Mouse (Mus musculus) cerebellum, adult 2 months (tissue): ENCODE measurements around the gene Rnaseh1. TPM values are rescaled to one million over a fixed set of nuclear protein-coding genes. Genes with fewer than 3 reads are reported as not detected.
A peak's percentile ranks its signal among the peaks of the same experiment; 100 is the strongest.

Experiments used
- DNase-seq, 2 experiments: peaks; one replicate each; pipeline ENCODE4 v3.0.0; 2021
- H3K27ac ChIP-seq: fragments of 200-500 bp; 2 replicates; pipeline ENCODE4 v1.5.1; 2012; ENCODE audit warnings: low read length, control low read depth, inconsistent platforms; ENCODE audit not compliant: insufficient read depth
- H3K27me3 ChIP-seq: fragments of 200-500 bp; 2 replicates; pipeline ENCODE4 v1.6.1; 2012; ENCODE audit warnings: inconsistent platforms, mild to moderate bottlenecking, low read length, moderate library complexity; ENCODE audit not compliant: control insufficient read depth, insufficient read depth
- H3K4me1 ChIP-seq: fragments of 200-500 bp; 2 replicates; pipeline ENCODE4 v1.6.1; 2011; ENCODE audit warnings: low read length; ENCODE audit not compliant: control insufficient read depth, insufficient read depth
- H3K4me3 ChIP-seq: fragments of 200-500 bp; replicated peaks from 2 replicates; pipeline ENCODE3; 2011; ENCODE audit warnings: mild to moderate bottlenecking, low read depth, low read length, control low read depth; ENCODE audit not compliant: insufficient read depth
- CTCF ChIP-seq: fragments of 200-500 bp; IDR thresholded peaks from 2 replicates; pipeline ENCODE4 v1.5.1; 2011; ENCODE audit warnings: low read depth, mild to moderate bottlenecking, control low read depth, low read length, moderate library complexity, borderline replicate concordance; ENCODE audit not compliant: insufficient read depth
- POLR2A ChIP-seq: fragments of 200-500 bp; IDR thresholded peaks from 2 replicates; pipeline ENCODE4 v1.6.1; 2011; ENCODE audit warnings: low read length, control low read depth, borderline replicate concordance; ENCODE audit not compliant: insufficient read depth
- WGBS: fragments of 180-500 bp; shearing (Covaris S2); methylation state at CpG from one replicate; pipeline ENCODE4 v1.1.7; 2018; 5-methylcytosine and 5-hydroxymethylcytosine counted together
- polyA plus RNA-seq: library from polyadenylated mRNA; depleted of rRNA; stranded (reverse); fragments of >200 nt; gene quantifications from 2 replicates; pipeline ENCODE4 v1.2.3, GENCODE M21; 2012

Rnaseh1 gene
- polyA plus RNA-seq, 1 experiment = 17.5 TPM

- Histone ChIP-seq H3K4me3 (no peak overlapping the region), H3K27me3 (no peaks in the 10 kb centered on the region), H3K27ac (no peak overlapping the region), H3K4me1 (peaks cover 4% of the 10 kb centered on the region; the same call in 1 of the 2 replicates)
- TF ChIP-seq POLR2A (no peak), CTCF (no peak)
- 85% methylated on average over 10 of the region's 10 CpGs for WGBS
- DNase-seq = no peak
These were observed 24.8 kb downstream of the Rnaseh1 start for GRCm38 (mm10) chr12:28674038-28674720.

GRCm38 (mm10) chr12:28675121-28675924 is 25.9 kb downstream of the Rnaseh1 start, which contains the start of gene Adi1:
Adi1 (plus strand) TSS chr12:28675231.
- peak; percentile 84 to 89 for DNase-seq
- WGBS = under 1% methylated on average over 53 of the region's 53 CpGs

GRCm38 (mm10) chr12:28675925-28676209 is 26.5 kb downstream of the Rnaseh1 start:
- WGBS = 36% methylated on average over 5 of the region's 5 CpGs
- Histone ChIP-seq H3K27me3 (no peaks in the 10 kb centered on the region), H3K27ac (peak overlapping the region; percentile 90), H3K4me1 (peaks cover 4% of the 10 kb centered on the region; the same call in 1 of the 2 replicates), H3K4me3 (peak overlapping the region; percentile 76)
- TF ChIP-seq CTCF = no peak
- no peak for TF ChIP-seq POLR2A
- DNase-seq = no peak

More at GRCm38 (mm10) chr12:28675121-28675924, 25.9 kb downstream of the Rnaseh1 start, which contains the start of gene Adi1:
- Histone ChIP-seq H3K27me3 (no peaks in the 10 kb centered on the region), H3K27ac (peak within 1 kb of the TSS; percentile 90), H3K4me1 (peaks cover 4% of the 10 kb centered on the region; the same call in 1 of the 2 replicates), H3K4me3 (peak within 1 kb of the TSS; percentile 76)
- TF ChIP-seq CTCF (no peak), POLR2A (peak; percentile 72)

GRCm38 (mm10) chr12:28684674-28685073 is 35.3 kb downstream of the Rnaseh1 start:
- Histone ChIP-seq H3K27ac (no peak overlapping the region), H3K4me1 (no peaks in the 10 kb centered on the region), H3K27me3 (no peaks in the 10 kb centered on the region), H3K4me3 (no peak overlapping the region)
- no peak for DNase-seq
- WGBS = 86% methylated on average over 1 of the region's 1 CpGs
- TF ChIP-seq CTCF (no peak), POLR2A (no peak)

GRCm38 (mm10) chr12:28685771-28686170 is 36.4 kb downstream of the Rnaseh1 start:
- TF ChIP-seq POLR2A (no peak), CTCF (no peak)
- WGBS = 62% methylated on average over 3 of the region's 3 CpGs
- H3K4me1 ChIP-seq = no peaks in the 10 kb centered on the region
- no peak overlapping the region for H3K4me3 ChIP-seq
- DNase-seq = no peak
- H3K27me3 ChIP-seq = no peaks in the 10 kb centered on the region
- no peak overlapping the region for H3K27ac ChIP-seq

- Histone ChIP-seq H3K4me3 (no peak overlapping the region), H3K4me1 (no peaks in the 10 kb centered on the region), H3K27ac (no peak overlapping the region), H3K27me3 (no peaks in the 10 kb centered on the region)
- 51% methylated on average over 8 of the region's 8 CpGs for WGBS
- TF ChIP-seq CTCF = no peak
- no peak for TF ChIP-seq POLR2A
- no peak for DNase-seq
These were observed 36.9 kb downstream of the Rnaseh1 start for GRCm38 (mm10) chr12:28686199-28686879.

GRCm38 (mm10) chr12:28688996-28689395 is 39.6 kb downstream of the Rnaseh1 start:
- H3K4me1 ChIP-seq = no peaks in the 10 kb centered on the region
- 87% methylated on average over 6 of the region's 6 CpGs for WGBS
- TF ChIP-seq POLR2A = no peak
- no peak for TF ChIP-seq CTCF
- H3K27me3 ChIP-seq = no peaks in the 10 kb centered on the region
- DNase-seq = no peak
- no peak overlapping the region for H3K27ac ChIP-seq
- H3K4me3 ChIP-seq = no peak overlapping the region

GRCm38 (mm10) chr12:28690730-28691129 is 41.3 kb downstream of the Rnaseh1 start:
- H3K27me3 ChIP-seq = no peaks in the 10 kb centered on the region
- H3K4me3 ChIP-seq = no peak overlapping the region
- 93% methylated on average over 7 of the region's 7 CpGs for WGBS
- TF ChIP-seq CTCF (no peak), POLR2A (no peak)
- H3K4me1 ChIP-seq = peaks cover 16% of the 10 kb centered on the region
- no peak for DNase-seq
- 0 out of 2 replicates have a peak overlapping the region, but pooled peaks have one; percentile 14 for H3K27ac ChIP-seq
